Mouse (Mus musculus) erythroblast, embryonic 14.5 days (primary cell): ENCODE measurements around the gene Rerg. TPM values are rescaled to one million over a fixed set of nuclear protein-coding genes. Genes with fewer than 3 reads are reported as not detected.

Experiments used
- H3K27me3 ChIP-seq: 2 replicates; pipeline ENCODE4 v1.6.1; 2012; ENCODE audit warnings: inconsistent platforms; ENCODE audit not compliant: control insufficient read depth
- H3K36me3 ChIP-seq: 2 replicates; pipeline ENCODE4 v1.6.1; 2012; ENCODE audit warnings: mild to moderate bottlenecking, inconsistent platforms; ENCODE audit not compliant: control insufficient read depth
- H3K4me1 ChIP-seq: 2 replicates; pipeline ENCODE4 v1.6.1; 2012; ENCODE audit warnings: inconsistent platforms; ENCODE audit not compliant: control insufficient read depth
- H3K4me3 ChIP-seq: replicated peaks from 2 replicates; pipeline ENCODE3; 2012; ENCODE audit warnings: moderate library complexity, mild to moderate bottlenecking, inconsistent platforms
- H3K9me3 ChIP-seq: 2 replicates; pipeline ENCODE4 v1.6.1; 2012; ENCODE audit warnings: low read length, inconsistent platforms, mixed read lengths; ENCODE audit not compliant: control insufficient read depth
- GATA1 ChIP-seq: IDR thresholded peaks from 2 replicates; pipeline ENCODE4 v1.6.1; 2012; ENCODE audit warnings: low read length, inconsistent platforms, mixed read lengths
- TAL1 ChIP-seq: IDR thresholded peaks from 3 replicates; pipeline ENCODE4 v1.6.1; 2012; ENCODE audit warnings: low read length, inconsistent platforms, mixed read lengths
- polyA plus RNA-seq: library from polyadenylated mRNA; stranded (reverse); fragments of >175 nt; gene quantifications from 2 replicates; pipeline ENCODE4 v1.2.3, GENCODE M21; 2012

Rerg gene
- polyA plus RNA-seq, 1 experiment = not detected

- Histone ChIP-seq H3K4me3 (no peak overlapping the region), H3K9me3 (no peaks in the 10 kb centered on the region), H3K36me3 (no peaks in the 10 kb centered on the region), H3K27me3 (no peaks in the 10 kb centered on the region), H3K4me1 (no peaks in the 10 kb centered on the region)
- no peak for TF ChIP-seq GATA1
- no peak for TF ChIP-seq TAL1
Measured at GRCm38 (mm10) chr6:137155196-137156137, 14.8 kb downstream of the Rerg start.

GRCm38 (mm10) chr6:137153021-137153420 lies 17.3 kb downstream of the Rerg start:
- Histone ChIP-seq H3K9me3 (no peaks in the 10 kb centered on the region), H3K36me3 (no peaks in the 10 kb centered on the region), H3K4me1 (no peaks in the 10 kb centered on the region), H3K4me3 (no peak overlapping the region), H3K27me3 (no peaks in the 10 kb centered on the region)
- no peak for TF ChIP-seq TAL1

GRCm38 (mm10) chr6:137151015-137151414 lies 19.3 kb downstream of the Rerg start:
- Histone ChIP-seq H3K4me1 (no peaks in the 10 kb centered on the region), H3K36me3 (no peaks in the 10 kb centered on the region), H3K27me3 (no peaks in the 10 kb centered on the region), H3K9me3 (peaks cover 10% of the 10 kb centered on the region; the same call in 1 of the 2 replicates), H3K4me3 (no peak overlapping the region)
- TF ChIP-seq GATA1 (no peak), TAL1 (no peak)

GRCm38 (mm10) chr6:137149833-137150232 lies 20.5 kb downstream of the Rerg start:
- Histone ChIP-seq H3K9me3 (peaks cover 10% of the 10 kb centered on the region; the same call in 1 of the 2 replicates), H3K4me3 (no peak overlapping the region), H3K4me1 (no peaks in the 10 kb centered on the region), H3K36me3 (no peaks in the 10 kb centered on the region), H3K27me3 (no peaks in the 10 kb centered on the region)
- TF ChIP-seq TAL1 = no peak
- no peak for TF ChIP-seq GATA1

- Histone ChIP-seq H3K36me3 (no peaks in the 10 kb centered on the region), H3K27me3 (no peaks in the 10 kb centered on the region), H3K4me3 (no peak overlapping the region), H3K9me3 (peaks cover 10% of the 10 kb centered on the region; the same call in 1 of the 2 replicates), H3K4me1 (no peaks in the 10 kb centered on the region)
- TF ChIP-seq GATA1 = no peak
- no peak for TF ChIP-seq TAL1
Measured at GRCm38 (mm10) chr6:137146910-137147309, 23.4 kb downstream of the Rerg start.

DNA sequence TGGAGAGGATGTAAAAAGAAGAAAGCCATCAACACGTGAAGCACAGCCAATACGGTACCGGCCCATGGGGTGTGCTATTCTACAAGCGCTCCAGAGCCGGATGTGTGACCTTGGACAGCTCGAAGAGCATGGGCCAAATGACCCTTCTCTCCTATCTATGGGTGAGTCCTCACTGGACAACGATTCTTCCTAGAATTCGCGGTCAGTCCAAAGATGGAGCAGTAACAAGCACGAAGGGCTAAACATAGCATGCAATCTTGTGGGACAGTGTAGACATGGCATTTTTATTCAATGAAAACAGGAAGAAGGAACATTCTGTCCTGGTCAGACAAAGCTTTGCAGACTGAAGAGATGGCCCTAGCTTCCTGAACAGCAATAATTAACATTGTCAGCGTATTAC lies 24.7 kb downstream of the Rerg start:
- Histone ChIP-seq H3K4me1 (no peaks in the 10 kb centered on the region), H3K4me3 (no peak overlapping the region), H3K9me3 (peaks cover 10% of the 10 kb centered on the region; the same call in 1 of the 2 replicates), H3K36me3 (no peaks in the 10 kb centered on the region), H3K27me3 (no peaks in the 10 kb centered on the region)
- TF ChIP-seq GATA1 (no peak), TAL1 (no peak)

GRCm38 (mm10) chr6:137144958-137145535 lies 25.2 kb downstream of the Rerg start:
- Histone ChIP-seq H3K9me3 (peaks cover 10% of the 10 kb centered on the region; the same call in 1 of the 2 replicates), H3K36me3 (no peaks in the 10 kb centered on the region), H3K27me3 (no peaks in the 10 kb centered on the region), H3K4me1 (no peaks in the 10 kb centered on the region), H3K4me3 (no peak overlapping the region)
- TF ChIP-seq GATA1 (no peak), TAL1 (no peak)

GRCm38 (mm10) chr6:137144526-137144840 lies 25.8 kb downstream of the Rerg start:
- TF ChIP-seq TAL1 (no peak), GATA1 (no peak)
- Histone ChIP-seq H3K27me3 (no peaks in the 10 kb centered on the region), H3K4me3 (no peak overlapping the region), H3K36me3 (no peaks in the 10 kb centered on the region), H3K4me1 (no peaks in the 10 kb centered on the region), H3K9me3 (peaks cover 10% of the 10 kb centered on the region; the same call in 1 of the 2 replicates)

GRCm38 (mm10) chr6:137143818-137144525 lies 26.3 kb downstream of the Rerg start:
- no peak overlapping the region for H3K4me3 ChIP-seq
- TF ChIP-seq GATA1 (no peak), TAL1 (no peak)
- H3K36me3 ChIP-seq = no peaks in the 10 kb centered on the region
- H3K4me1 ChIP-seq = no peaks in the 10 kb centered on the region
- H3K27me3 ChIP-seq = no peaks in the 10 kb centered on the region
- peaks cover 10% of the 10 kb centered on the region; the same call in 1 of the 2 replicates for H3K9me3 ChIP-seq
